Mouse (Mus musculus) liver, embryonic 13.5 days (tissue): ENCODE measurements around the gene Stk38l. TPM values are rescaled to one million over a fixed set of nuclear protein-coding genes. Genes with fewer than 3 reads are reported as not detected.

ENCODE experiments used
- ATAC-seq: fragments of 200-750 bp; cut with Nextera tagmentation; 2 replicates; pipeline ENCODE4 v1.8.0; 2017; ENCODE audit warnings: low read depth, mild to moderate bottlenecking, moderate number of reproducible peaks, moderate library complexity
- DNase-seq: peaks from one replicate; pipeline ENCODE4 v3.0.0; 2022
- H3K27ac ChIP-seq: fragments of 300-500 bp; sonication (generic); 2 replicates; pipeline ENCODE4 v1.5.1; 2015; ENCODE audit warnings: moderate library complexity, mild to moderate bottlenecking, inconsistent platforms
- H3K27me3 ChIP-seq: fragments of 300-500 bp; sonication (generic); 2 replicates; pipeline ENCODE4 v1.6.1; 2015; ENCODE audit warnings: mild to moderate bottlenecking, inconsistent platforms
- H3K36me3 ChIP-seq: fragments of 300-500 bp; sonication (generic); 2 replicates; pipeline ENCODE4 v1.6.1; 2015; ENCODE audit warnings: mild to moderate bottlenecking, inconsistent platforms
- H3K4me1 ChIP-seq: fragments of 300-500 bp; sonication (generic); replicated peaks from 2 replicates; pipeline ENCODE4 v1.6.1; 2015; ENCODE audit warnings: inconsistent platforms
- H3K4me2 ChIP-seq: fragments of 300-500 bp; sonication (generic); 2 replicates; pipeline ENCODE4 v1.6.1; 2015; ENCODE audit warnings: inconsistent platforms, mild to moderate bottlenecking, moderate library complexity
- H3K4me3 ChIP-seq: fragments of 300-500 bp; sonication (generic); replicated peaks from 2 replicates; pipeline ENCODE4 v1.5.1; 2015; ENCODE audit warnings: mild to moderate bottlenecking, inconsistent platforms
- H3K9ac ChIP-seq: fragments of 300-500 bp; sonication (generic); 2 replicates; pipeline ENCODE4 v1.6.1; 2015; ENCODE audit warnings: mild to moderate bottlenecking, inconsistent platforms
- H3K9me3 ChIP-seq: fragments of 300-500 bp; sonication (generic); replicated peaks from 2 replicates; pipeline ENCODE4 v1.6.1; 2016; ENCODE audit warnings: inconsistent platforms
- WGBS: fragments of 180-500 bp; shearing (Covaris S2); methylation state at CpG from one replicate; pipeline ENCODE4 v1.1.7; 2015; ENCODE audit not compliant: insufficient replicate concordance; 5-methylcytosine and 5-hydroxymethylcytosine counted together
- polyA plus RNA-seq: library from polyadenylated mRNA; unstranded; fragments of >200 nt; fragmentation: Nextera tagmentation; extraction: Ambion mirVana; gene quantifications from 2 replicates; pipeline ENCODE4 v1.2.1, GENCODE M21; 2015

The Stk38l gene
- polyA plus RNA-seq, 1 experiment from 2014 or later = 5.1 TPM

DNA sequence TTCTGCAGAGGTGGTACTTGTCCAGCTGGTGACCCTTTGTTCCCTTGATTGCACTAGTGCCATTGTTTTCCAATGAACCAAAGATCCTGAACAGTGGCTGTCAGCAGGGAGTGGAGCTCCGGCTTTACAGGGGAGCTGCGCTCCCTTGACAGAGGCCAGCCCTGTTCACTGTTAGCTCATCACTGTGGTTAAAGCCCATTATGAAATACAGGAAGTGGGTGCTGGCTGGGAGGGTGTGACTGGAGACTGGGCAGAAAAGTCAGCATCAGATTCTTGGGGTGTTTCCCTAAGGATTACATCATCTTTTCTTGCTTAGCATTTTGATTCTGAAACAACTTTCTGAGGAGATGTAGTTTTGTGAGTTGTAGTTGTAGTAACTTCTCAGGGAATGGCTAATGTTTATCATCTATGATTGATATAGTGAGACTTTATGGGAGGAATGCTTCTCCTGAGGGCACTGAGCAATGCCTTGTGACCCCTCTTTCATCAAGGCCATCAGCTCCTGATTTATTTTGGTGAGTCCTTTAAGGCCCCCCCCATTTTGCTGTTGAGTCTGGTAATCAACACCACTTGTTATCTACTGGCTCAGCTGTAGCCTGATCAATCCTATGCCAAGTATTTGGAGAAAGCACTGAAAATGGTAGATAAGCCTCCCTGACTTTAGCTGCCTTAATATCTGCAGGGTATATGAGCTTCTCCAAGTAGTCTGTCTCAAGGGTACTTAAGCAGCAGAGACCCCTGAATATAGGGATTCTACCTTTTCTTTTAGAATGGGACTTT, 52.0 kb downstream of the Stk38l start:
- H3K27ac ChIP-seq = no peak overlapping the region
- 20% methylated on average over 2 of the region's 2 CpGs for WGBS
- H3K9ac ChIP-seq = no peak overlapping the region
- ATAC-seq (peak; percentile 73), DNase-seq (peak; percentile 8)
- no peaks in the 10 kb centered on the region for H3K27me3 ChIP-seq
- H3K4me2 ChIP-seq = no peak overlapping the region
- peaks cover 13% of the 10 kb centered on the region for H3K4me1 ChIP-seq
- H3K36me3 ChIP-seq = peaks cover 2% of the 10 kb centered on the region; the same call in 1 of the 2 replicates
- H3K9me3 ChIP-seq = no peaks in the 10 kb centered on the region
- H3K4me3 ChIP-seq = no peak overlapping the region

DNA sequence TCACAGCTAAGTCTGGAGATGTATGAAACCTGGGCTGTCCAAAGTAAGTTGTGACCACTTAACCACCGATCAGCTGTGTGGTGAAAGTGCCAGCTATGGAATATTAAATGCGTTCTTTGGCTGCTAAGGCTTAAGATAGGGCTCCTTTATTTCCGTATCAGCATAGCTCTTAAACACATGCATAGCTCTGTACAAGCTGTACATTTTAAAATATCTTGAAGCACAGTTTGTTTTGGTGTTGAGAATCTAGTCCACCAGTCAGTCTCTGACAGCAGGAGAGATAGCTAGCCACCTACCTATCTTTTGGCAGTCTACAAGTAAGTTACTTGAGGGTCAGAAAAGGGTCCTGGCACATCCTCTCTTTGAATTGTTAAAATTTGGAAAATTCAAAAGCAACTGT, 53.3 kb downstream of the Stk38l start:
- H3K9ac ChIP-seq = no peak overlapping the region

DNA sequence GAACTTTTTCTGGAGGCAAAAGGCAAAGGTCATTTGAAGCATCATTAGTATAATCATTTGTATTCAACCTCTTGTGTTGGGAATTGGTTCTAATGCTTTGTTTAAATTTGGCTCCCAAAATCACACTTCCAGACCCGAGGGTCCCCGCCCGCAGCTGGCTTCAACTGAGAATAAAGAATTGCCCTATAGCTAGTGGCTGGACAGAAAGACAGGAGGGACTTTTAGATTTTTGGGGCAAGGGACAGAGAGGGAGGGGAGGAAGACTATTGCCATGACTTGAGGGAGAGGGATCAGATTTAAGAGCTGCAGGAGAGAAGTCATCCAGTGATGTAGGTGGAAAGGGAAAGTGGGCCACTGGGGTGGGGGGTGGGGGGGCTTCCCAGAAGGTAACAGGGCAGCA, 56.8 kb downstream of the Stk38l start:
- Histone ChIP-seq H3K36me3 (no peaks in the 10 kb centered on the region), H3K27me3 (no peaks in the 10 kb centered on the region)

More for the DNA sequence above, 53.3 kb downstream of the Stk38l start:
- no peak for DNase-seq
- H3K4me1 ChIP-seq = peaks cover 13% of the 10 kb centered on the region
- ATAC-seq = no peak
- no peak overlapping the region for H3K27ac ChIP-seq
- H3K4me3 ChIP-seq = no peak overlapping the region
- peaks cover 2% of the 10 kb centered on the region; the same call in 1 of the 2 replicates for H3K36me3 ChIP-seq
- no peaks in the 10 kb centered on the region for H3K9me3 ChIP-seq
- WGBS = 71% methylated on average over 3 of the region's 3 CpGs
- no peaks in the 10 kb centered on the region for H3K27me3 ChIP-seq
- no peak overlapping the region for H3K4me2 ChIP-seq

DNA sequence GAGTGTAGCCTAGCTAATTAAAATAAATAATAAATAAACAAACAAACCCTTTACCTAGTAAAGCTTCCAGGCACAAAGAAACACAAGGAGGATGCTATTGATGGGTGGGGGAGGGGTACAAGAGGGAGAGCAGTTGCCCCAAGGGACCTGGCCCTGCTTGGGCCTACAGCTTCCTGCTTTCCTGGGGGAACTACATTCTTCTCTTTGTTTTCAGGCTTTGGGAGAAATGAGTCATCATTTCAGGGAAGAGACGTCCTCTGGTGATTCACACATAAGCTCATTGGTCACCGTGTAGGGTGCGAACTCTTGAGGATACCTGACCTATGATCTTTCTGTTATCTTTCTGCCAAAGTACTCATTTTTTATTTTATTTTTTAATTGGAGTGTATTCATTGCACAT, 68.7 kb downstream of the Stk38l start:
- peaks cover 12% of the 10 kb centered on the region for H3K4me1 ChIP-seq
- H3K27me3 ChIP-seq = peaks cover 31% of the 10 kb centered on the region
- no peak overlapping the region for H3K27ac ChIP-seq
- no peak for ATAC-seq
- DNase-seq = no peak
- 46% methylated on average over 3 of the region's 3 CpGs for WGBS
- H3K9ac ChIP-seq = no peak overlapping the region
- no peaks in the 10 kb centered on the region for H3K9me3 ChIP-seq
- H3K4me2 ChIP-seq = no peak overlapping the region
- no peak overlapping the region for H3K4me3 ChIP-seq
- H3K36me3 ChIP-seq = no peaks in the 10 kb centered on the region

More for the DNA sequence above, 56.8 kb downstream of the Stk38l start:
- H3K27ac ChIP-seq = no peak overlapping the region
- DNase-seq (no peak), ATAC-seq (no peak)
- WGBS = 76% methylated on average over 3 of the region's 3 CpGs
- H3K9ac ChIP-seq = no peak overlapping the region
- H3K4me3 ChIP-seq = no peak overlapping the region
- H3K4me2 ChIP-seq = no peak overlapping the region
- H3K9me3 ChIP-seq = no peaks in the 10 kb centered on the region
- H3K4me1 ChIP-seq = peaks cover 10% of the 10 kb centered on the region

DNA sequence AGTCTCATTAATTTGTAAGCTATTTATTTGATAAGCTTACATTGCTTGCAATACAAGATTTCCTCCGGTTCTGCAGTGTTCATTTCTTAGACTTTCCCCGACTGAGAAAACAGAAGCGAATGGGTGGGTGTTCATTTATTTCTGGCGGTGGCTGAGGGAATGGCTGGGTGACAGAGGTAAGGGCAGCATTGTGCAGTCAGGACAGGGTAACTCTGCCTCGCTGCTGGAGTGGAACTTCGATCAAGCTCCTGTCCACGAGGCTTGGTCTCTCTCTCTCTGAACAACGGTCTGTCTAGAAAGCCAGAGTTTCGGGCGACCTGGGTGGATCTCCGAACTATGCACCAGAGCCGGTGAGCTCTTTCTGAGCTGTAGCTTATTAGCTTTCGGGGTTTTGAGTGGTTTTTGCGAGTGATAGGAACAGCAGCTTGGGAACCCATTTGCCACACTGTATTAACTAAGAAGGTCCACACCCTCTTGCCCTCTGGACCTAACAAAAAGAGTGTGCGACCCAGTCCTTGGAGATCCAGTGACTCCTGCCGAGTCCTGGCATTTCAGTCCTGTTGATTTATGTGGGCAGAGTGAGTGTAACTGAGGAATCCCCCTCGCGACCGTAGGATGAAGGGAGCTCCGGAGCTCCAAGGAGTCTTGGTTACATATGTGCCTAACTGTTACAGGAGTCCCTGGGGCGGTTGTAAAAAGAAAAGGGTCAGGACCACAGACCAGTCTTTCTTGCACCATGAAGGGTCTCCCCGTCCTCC, 70.5 kb downstream of the Stk38l start:
- peak overlapping the region; percentile 54 for H3K4me3 ChIP-seq
- H3K4me2 ChIP-seq = peak overlapping the region; percentile 72
- peaks cover 12% of the 10 kb centered on the region for H3K4me1 ChIP-seq
- peaks cover 31% of the 10 kb centered on the region for H3K27me3 ChIP-seq
- no peak overlapping the region for H3K27ac ChIP-seq
- no peak for DNase-seq
- H3K36me3 ChIP-seq = no peaks in the 10 kb centered on the region
- peak overlapping the region; percentile 50 for H3K9ac ChIP-seq
- no peaks in the 10 kb centered on the region for H3K9me3 ChIP-seq
- 14% methylated on average over 22 of the region's 22 CpGs for WGBS
- peak; percentile 24 for ATAC-seq

DNA sequence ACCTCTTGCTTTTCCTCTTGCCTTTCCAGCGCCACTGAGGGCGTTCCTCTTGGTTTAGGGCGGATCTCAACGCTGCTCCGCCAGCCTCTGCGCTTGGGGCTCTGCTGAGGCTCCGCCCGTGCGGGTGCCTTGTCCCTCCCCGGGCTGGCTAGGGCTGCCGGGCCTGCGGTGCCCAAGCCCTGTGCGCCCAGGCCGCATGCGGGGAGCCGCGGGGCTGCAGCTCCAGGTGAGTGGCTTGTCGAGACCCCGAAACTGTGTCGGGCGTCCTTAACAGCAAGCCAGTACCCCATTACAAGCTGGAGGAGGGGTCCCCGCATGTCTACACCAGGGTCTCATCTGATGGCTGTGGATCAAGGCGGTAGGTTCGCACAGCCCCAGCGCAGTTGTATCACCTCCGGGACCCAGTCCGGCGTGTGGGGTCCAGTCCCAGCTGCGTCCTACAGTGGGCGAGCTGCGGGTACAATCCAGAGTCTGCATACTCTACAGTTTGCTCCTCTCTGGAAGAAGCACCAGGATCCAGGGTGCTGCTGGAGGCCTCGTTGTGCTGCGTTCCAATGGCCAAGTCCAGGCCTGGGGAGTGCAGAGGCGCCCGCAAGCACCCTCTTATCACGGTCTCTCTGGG, 71.2 kb downstream of the Stk38l start, which contains the start of gene Arntl2:
Gene Arntl2, plus strand, starts transcription at position 132 of the 622 bp plus-strand sequence.
- H3K27ac ChIP-seq = no peak within 1 kb of the TSS
- H3K4me1 ChIP-seq = peaks cover 12% of the 10 kb centered on the region
- peak within 1 kb of the TSS; percentile 54 for H3K4me3 ChIP-seq
- peak within 1 kb of the TSS; percentile 72 for H3K4me2 ChIP-seq
- under 1% methylated on average over 36 of the region's 36 CpGs for WGBS
- ATAC-seq (peak; percentile 91), DNase-seq (peak; percentile 38)
- no peaks in the 10 kb centered on the region for H3K9me3 ChIP-seq
- H3K9ac ChIP-seq = peak within 1 kb of the TSS; percentile 50
- H3K36me3 ChIP-seq = no peaks in the 10 kb centered on the region
- peaks cover 31% of the 10 kb centered on the region for H3K27me3 ChIP-seq

DNA sequence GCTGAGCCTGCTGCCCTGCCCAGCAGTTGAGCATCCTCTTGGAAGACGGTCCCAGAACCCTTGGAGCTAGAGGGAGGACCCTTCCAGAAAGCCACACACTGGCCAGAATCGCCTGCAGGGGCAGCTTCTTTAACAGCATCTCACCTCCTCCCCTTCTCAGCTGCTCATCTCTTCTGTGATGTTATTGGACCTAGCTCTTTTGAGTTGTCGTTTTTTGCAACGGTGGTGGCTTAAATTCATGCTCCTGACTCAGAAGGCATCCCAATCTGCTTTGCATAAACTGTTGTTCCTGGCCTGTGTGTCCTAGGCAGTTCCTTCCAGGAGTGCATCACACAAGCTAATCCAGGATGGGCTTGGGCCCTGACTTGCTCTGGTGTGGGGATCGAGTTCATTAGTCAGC, 72.7 kb downstream of the Stk38l start:
- Histone ChIP-seq H3K4me2 (no peak overlapping the region), H3K9me3 (no peaks in the 10 kb centered on the region), H3K9ac (no peak overlapping the region), H3K27ac (no peak overlapping the region), H3K4me1 (peaks cover 12% of the 10 kb centered on the region), H3K36me3 (no peaks in the 10 kb centered on the region), H3K4me3 (no peak overlapping the region), H3K27me3 (peaks cover 31% of the 10 kb centered on the region)
- WGBS = 43% methylated on average over 5 of the region's 5 CpGs
- DNase-seq (no peak), ATAC-seq (no peak)

DNA sequence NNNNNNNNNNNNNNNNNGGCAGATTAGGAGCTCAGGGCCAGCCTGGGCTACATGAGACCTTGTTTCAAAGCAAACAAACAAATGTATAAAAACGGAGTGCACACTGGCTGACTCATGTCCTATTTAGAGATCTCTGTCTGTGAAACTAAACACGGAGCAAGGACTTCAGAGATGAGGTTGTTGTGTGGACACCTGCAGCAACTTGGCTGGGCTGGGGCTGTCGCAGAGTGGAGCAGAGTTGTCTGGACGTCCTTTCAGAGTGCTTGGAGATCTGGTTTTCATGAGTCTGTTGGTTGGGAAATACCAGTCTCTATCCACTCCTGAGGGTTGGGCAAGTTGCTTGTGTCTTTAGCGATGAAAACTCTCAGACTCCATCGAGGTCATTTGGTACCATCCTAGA, 85.2 kb downstream of the Stk38l start:
- Histone ChIP-seq H3K4me1 (0 out of 2 replicates have a peak, but pooled peaks cover 6% of the 10 kb centered on the region), H3K4me3 (no peak overlapping the region), H3K27ac (no peak overlapping the region), H3K9me3 (no peaks in the 10 kb centered on the region), H3K36me3 (no peaks in the 10 kb centered on the region), H3K9ac (no peak overlapping the region), H3K4me2 (no peak overlapping the region), H3K27me3 (no peaks in the 10 kb centered on the region)
- ATAC-seq (no peak), DNase-seq (no peak)
- 72% methylated on average over 6 of the region's 6 CpGs for WGBS

DNA sequence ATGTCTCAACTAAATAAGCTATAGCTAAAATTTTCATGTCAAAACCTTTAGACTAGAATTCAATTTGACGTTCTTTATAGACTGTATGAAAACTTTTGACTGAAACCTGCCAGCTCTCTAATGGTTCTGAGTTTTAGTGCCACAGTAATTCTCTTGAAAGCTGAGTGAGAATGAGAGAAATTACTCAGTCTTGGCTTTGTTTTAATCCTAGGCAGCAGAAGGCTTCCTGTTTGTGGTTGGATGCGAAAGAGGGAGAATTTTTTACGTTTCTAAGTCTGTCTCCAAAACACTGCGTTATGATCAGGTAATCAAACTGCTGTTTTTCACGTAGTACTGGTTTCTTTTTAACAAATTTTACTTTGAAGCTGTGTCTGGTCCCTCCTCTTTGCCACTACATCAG, 88.2 kb downstream of the Stk38l start:
- Histone ChIP-seq H3K36me3 (no peaks in the 10 kb centered on the region), H3K4me1 (no peaks in the 10 kb centered on the region), H3K9me3 (no peaks in the 10 kb centered on the region), H3K9ac (no peak overlapping the region), H3K27me3 (no peaks in the 10 kb centered on the region), H3K4me2 (no peak overlapping the region), H3K4me3 (no peak overlapping the region), H3K27ac (no peak overlapping the region)
- 59% methylated on average over 5 of the region's 5 CpGs for WGBS
- no peak for ATAC-seq
- DNase-seq = no peak

DNA sequence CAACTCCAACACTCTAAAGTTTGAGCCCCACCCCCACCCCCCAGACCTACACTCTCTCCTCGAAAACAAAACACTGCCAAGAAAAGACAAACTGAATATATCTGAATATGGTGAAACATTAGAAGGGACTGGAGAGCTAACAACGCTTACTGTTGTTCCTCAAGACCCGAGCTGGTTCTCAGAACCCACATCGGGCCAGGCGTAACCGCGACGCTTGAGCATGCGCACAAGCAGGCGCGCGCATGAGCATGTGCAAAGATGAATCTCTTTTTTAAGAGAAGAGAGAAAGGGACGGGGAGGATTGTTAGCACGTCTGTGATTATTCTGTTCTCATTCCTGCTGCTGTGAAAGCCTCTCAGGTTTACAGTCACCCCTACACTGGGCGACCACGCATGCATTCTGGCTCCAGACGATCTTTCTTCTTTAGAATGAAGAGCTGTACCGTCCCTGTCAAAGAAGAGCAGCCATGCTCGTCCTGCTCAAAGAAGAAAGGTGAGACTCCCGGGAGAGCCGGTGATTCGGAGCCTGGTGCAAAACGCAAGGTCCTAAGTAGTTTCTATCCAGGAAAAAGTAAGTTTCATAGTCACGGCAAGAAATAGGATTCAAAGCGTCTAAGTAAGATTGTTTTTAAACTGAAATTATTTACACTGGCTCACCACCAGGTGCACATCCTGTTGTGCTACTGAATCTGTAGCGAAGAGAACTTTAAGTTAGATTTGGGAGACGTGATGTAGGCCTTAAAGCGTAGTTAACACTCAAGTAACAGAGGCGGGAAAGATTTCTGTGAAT, 95.6 kb downstream of the Stk38l start:
- no peak overlapping the region for H3K27ac ChIP-seq
- ATAC-seq (no peak), DNase-seq (no peak)
- 79% methylated on average over 29 of the region's 29 CpGs for WGBS
- H3K27me3 ChIP-seq = no peaks in the 10 kb centered on the region
- H3K9me3 ChIP-seq = no peaks in the 10 kb centered on the region
- H3K36me3 ChIP-seq = no peaks in the 10 kb centered on the region
- no peak overlapping the region for H3K9ac ChIP-seq
- no peak overlapping the region for H3K4me2 ChIP-seq
- no peak overlapping the region for H3K4me3 ChIP-seq
- 0 out of 2 replicates have a peak, but pooled peaks cover 2% of the 10 kb centered on the region for H3K4me1 ChIP-seq
